Mouse (Mus musculus) heart, embryonic 11.5 days (tissue): ENCODE data around the gene Vmn1r213. TPM values are rescaled to one million over a fixed set of nuclear protein-coding genes. Genes with fewer than 3 reads are reported as not detected.

ENCODE experiments used
- ATAC-seq: fragments of 200-750 bp; cut with Nextera tagmentation; replicated peaks from 2 replicates; pipeline ENCODE4 v1.8.0; 2017; ENCODE audit warnings: moderate library complexity; ENCODE audit not compliant: insufficient number of reproducible peaks, low FRiP score, low TSS enrichment
- H3K27ac ChIP-seq: fragments of 300-500 bp; sonication (generic); 2 replicates; pipeline ENCODE4 v1.5.1; 2014; ENCODE audit warnings: mild to moderate bottlenecking, low read depth, low read length
- H3K27me3 ChIP-seq: fragments of 300-500 bp; sonication (generic); 2 replicates; pipeline ENCODE4 v1.6.1; 2014; ENCODE audit warnings: mild to moderate bottlenecking, low read length, mixed read lengths; ENCODE audit not compliant: control insufficient read depth, insufficient read depth
- H3K36me3 ChIP-seq: fragments of 300-500 bp; sonication (generic); 2 replicates; pipeline ENCODE4 v1.6.1; 2014; ENCODE audit warnings: mild to moderate bottlenecking, low read length, moderate library complexity, mixed read lengths; ENCODE audit not compliant: control insufficient read depth, insufficient read depth
- H3K4me1 ChIP-seq: fragments of 300-500 bp; sonication (generic); 2 replicates; pipeline ENCODE4 v1.6.1; 2014; ENCODE audit warnings: low read length; ENCODE audit not compliant: control insufficient read depth, insufficient read depth
- H3K4me2 ChIP-seq: fragments of 300-500 bp; sonication (generic); 2 replicates; pipeline ENCODE4 v1.6.1; 2014; ENCODE audit warnings: mild to moderate bottlenecking, moderate library complexity
- H3K4me3 ChIP-seq: fragments of 300-500 bp; sonication (generic); 2 replicates; pipeline ENCODE4 v1.5.1; 2014; ENCODE audit warnings: low read depth, low read length
- H3K9ac ChIP-seq: fragments of 300-500 bp; sonication (generic); 2 replicates; pipeline ENCODE4 v1.6.1; 2014; ENCODE audit warnings: mild to moderate bottlenecking, low read depth, low read length, moderate library complexity
- H3K9me3 ChIP-seq: fragments of 300-500 bp; sonication (generic); replicated peaks from 2 replicates; pipeline ENCODE4 v1.6.1; 2016; ENCODE audit warnings: low read length; ENCODE audit not compliant: control insufficient read depth
- WGBS: fragments of 180-500 bp; shearing (Covaris S2); extraction: QIAGEN DNeasy Blood & Tissue Kit; methylation state at CpG from one replicate; pipeline ENCODE4 v1.1.7; 2014; ENCODE audit not compliant: insufficient replicate concordance; 5-methylcytosine and 5-hydroxymethylcytosine counted together
- polyA plus RNA-seq: library from polyadenylated mRNA; unstranded; fragments of >200 nt; fragmentation: Nextera tagmentation; extraction: Ambion mirVana; gene quantifications from 2 replicates; pipeline ENCODE4 v1.2.1, GENCODE M21; 2014

Vmn1r213 gene
- not detected in 2 replicates for polyA plus RNA-seq

GRCm38 (mm10) chr13:23007356-23007755 is at the start of gene Vmn1r213:
Vmn1r213 (plus strand) TSS chr13:23007656.
- Histone ChIP-seq H3K9ac (no peak within 1 kb of the TSS), H3K4me3 (no peak within 1 kb of the TSS), H3K4me1 (no peaks in the 10 kb centered on the region), H3K9me3 (no peaks in the 10 kb centered on the region), H3K27me3 (no peaks in the 10 kb centered on the region), H3K4me2 (no peak within 1 kb of the TSS), H3K27ac (no peak within 1 kb of the TSS), H3K36me3 (no peaks in the 10 kb centered on the region)
- ATAC-seq, result no peak
- WGBS, result 85% methylated on average over 1 of the region's 1 CpGs

GRCm38 (mm10) chr13:22990214-22990891 is 17.1 kb upstream of the Vmn1r213 start:
- WGBS, result 81% methylated on average over 11 of the region's 11 CpGs
- no peaks in the 10 kb centered on the region for H3K36me3 ChIP-seq
- H3K4me2 ChIP-seq, result no peak overlapping the region
- H3K9ac ChIP-seq, result no peak overlapping the region
- no peaks in the 10 kb centered on the region for H3K9me3 ChIP-seq
- no peaks in the 10 kb centered on the region for H3K27me3 ChIP-seq
- no peaks in the 10 kb centered on the region for H3K4me1 ChIP-seq
- no peak overlapping the region for H3K4me3 ChIP-seq
- H3K27ac ChIP-seq, result no peak overlapping the region
- ATAC-seq, result no peak

GRCm38 (mm10) chr13:22992178-22992700 is 15.2 kb upstream of the Vmn1r213 start:
- WGBS, result 68% methylated on average over 1 of the region's 1 CpGs
- Histone ChIP-seq H3K4me1 (no peaks in the 10 kb centered on the region), H3K27ac (no peak overlapping the region), H3K9ac (no peak overlapping the region), H3K4me2 (no peak overlapping the region), H3K36me3 (no peaks in the 10 kb centered on the region), H3K9me3 (0 out of 2 replicates have a peak, but pooled peaks cover 3% of the 10 kb centered on the region), H3K4me3 (no peak overlapping the region), H3K27me3 (no peaks in the 10 kb centered on the region)
- ATAC-seq, result no peak

- H3K27ac ChIP-seq, result no peak overlapping the region
- no peak overlapping the region for H3K4me2 ChIP-seq
- no peak overlapping the region for H3K4me3 ChIP-seq
- H3K9ac ChIP-seq, result no peak overlapping the region
- 61% methylated on average over 2 of the region's 2 CpGs for WGBS
- H3K9me3 ChIP-seq, result 0 out of 2 replicates have a peak, but pooled peaks cover 3% of the 10 kb centered on the region
- no peaks in the 10 kb centered on the region for H3K36me3 ChIP-seq
- H3K27me3 ChIP-seq, result no peaks in the 10 kb centered on the region
- ATAC-seq, result no peak
- no peaks in the 10 kb centered on the region for H3K4me1 ChIP-seq
Observed at GRCm38 (mm10) chr13:22992721-22993120, 14.7 kb upstream of the Vmn1r213 start.

- no peak overlapping the region for H3K4me2 ChIP-seq
- H3K9ac ChIP-seq, result no peak overlapping the region
- no peak for ATAC-seq
- no peaks in the 10 kb centered on the region for H3K36me3 ChIP-seq
- no peak overlapping the region for H3K27ac ChIP-seq
- no peak overlapping the region for H3K4me3 ChIP-seq
- no peaks in the 10 kb centered on the region for H3K27me3 ChIP-seq
- no peaks in the 10 kb centered on the region for H3K4me1 ChIP-seq
- H3K9me3 ChIP-seq, result no peaks in the 10 kb centered on the region
Observed at GRCm38 (mm10) chr13:23018158-23018557, 10.7 kb downstream of the Vmn1r213 start.

GRCm38 (mm10) chr13:23024812-23025211 is 17.4 kb downstream of the Vmn1r213 start:
- no peak for ATAC-seq
- Histone ChIP-seq H3K36me3 (no peaks in the 10 kb centered on the region), H3K9ac (no peak overlapping the region), H3K27me3 (no peaks in the 10 kb centered on the region), H3K9me3 (no peaks in the 10 kb centered on the region), H3K27ac (no peak overlapping the region), H3K4me2 (no peak overlapping the region), H3K4me1 (no peaks in the 10 kb centered on the region), H3K4me3 (no peak overlapping the region)

- H3K4me3 ChIP-seq, result no peak within 1 kb of the TSS
- no peak within 1 kb of the TSS for H3K4me2 ChIP-seq
- no peak within 1 kb of the TSS for H3K9ac ChIP-seq
- H3K27me3 ChIP-seq, result no peaks in the 10 kb centered on the region
- no peaks in the 10 kb centered on the region for H3K9me3 ChIP-seq
- no peaks in the 10 kb centered on the region for H3K4me1 ChIP-seq
- H3K27ac ChIP-seq, result no peak within 1 kb of the TSS
- no peaks in the 10 kb centered on the region for H3K36me3 ChIP-seq
- 64% methylated on average over 3 of the region's 3 CpGs for WGBS
- ATAC-seq, result no peak
Observed at GRCm38 (mm10) chr13:23030118-23030517, 22.7 kb downstream of the Vmn1r213 start, which contains the start of gene Vmn1r214. Vmn1r214 (plus strand) TSS chr13:23030418.

GRCm38 (mm10) chr13:23057778-23058177 is 50.3 kb downstream of the Vmn1r213 start:
- no peak overlapping the region for H3K27ac ChIP-seq
- no peaks in the 10 kb centered on the region for H3K36me3 ChIP-seq
- WGBS, result 42% methylated on average over 1 of the region's 1 CpGs
- no peak overlapping the region for H3K4me2 ChIP-seq
- no peak overlapping the region for H3K9ac ChIP-seq
- H3K9me3 ChIP-seq, result no peaks in the 10 kb centered on the region
- no peaks in the 10 kb centered on the region for H3K27me3 ChIP-seq
- H3K4me3 ChIP-seq, result no peak overlapping the region
- H3K4me1 ChIP-seq, result no peaks in the 10 kb centered on the region
- ATAC-seq, result no peak
